ENCODE assay signal across 1 mouse cellular context in the genomic region with DNA sequence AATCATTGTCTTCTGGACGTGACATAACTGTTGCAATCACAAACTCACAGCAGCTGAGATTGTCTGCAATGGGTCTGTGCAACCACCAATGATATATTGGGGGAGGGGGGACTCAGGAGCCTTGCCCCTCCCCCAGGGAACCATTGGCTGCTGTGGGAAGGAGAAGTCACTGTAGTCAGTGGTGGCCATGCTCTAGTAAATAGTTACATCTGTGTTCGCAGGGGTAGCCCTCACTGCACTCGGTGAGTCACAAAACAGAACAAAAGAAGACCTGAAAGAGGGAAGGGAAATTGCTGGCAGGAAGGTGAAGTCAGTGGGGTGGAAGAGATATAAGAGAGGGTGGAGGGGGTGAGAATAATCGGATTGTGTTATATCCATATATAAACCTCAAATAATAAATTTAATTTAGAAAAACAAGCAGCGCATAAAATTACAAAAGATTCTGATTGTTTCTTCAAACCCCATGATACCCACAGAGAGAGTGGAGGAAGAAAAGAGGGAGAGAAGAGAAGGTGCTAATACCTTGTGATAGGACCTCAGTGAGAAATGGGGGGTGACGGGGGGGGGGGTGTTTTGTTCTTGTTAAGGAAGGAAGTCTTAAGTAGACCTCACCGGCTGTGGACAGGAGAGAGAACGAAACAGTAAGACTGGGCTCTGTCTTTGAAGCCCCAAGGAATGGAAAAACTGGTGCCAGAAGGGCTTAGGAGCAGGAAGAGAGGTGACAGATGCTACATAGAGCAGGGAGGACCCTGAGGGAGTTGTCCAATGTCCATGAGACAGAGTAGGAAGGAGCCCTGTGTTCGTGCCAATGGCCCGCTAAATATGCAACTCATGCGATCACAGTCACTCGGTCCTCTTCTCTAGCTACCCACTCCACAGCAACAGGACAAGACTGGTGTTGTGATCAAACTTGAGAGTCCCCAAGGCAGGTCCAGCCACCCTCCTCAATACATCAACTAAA.
TF ChIP-seq lines count a peak whose summit lies in the region.

No protein-coding gene starts in this region.

TF ChIP-seq in CH12.LX, 34 proteins besides CTCF, POLR2A, EP300 and RAD21 (continued from another document):
- no peak for TF ChIP-seq KAT2A (IDR thresholded peaks at IDR 0.05; ENCODE audit: insufficient replicate concordance, low read length)
- peak; percentile 31; the same call in 1 of the 2 replicates for TF ChIP-seq JUN (IDR thresholded peaks at IDR 0.05; ENCODE audit: insufficient read depth, low read depth, low read length)
- TF ChIP-seq NELFE (IDR thresholded peaks at IDR 0.05; ENCODE audit: low read depth, low read length), result no peak
- TF ChIP-seq SMC3 (IDR thresholded peaks at IDR 0.05; ENCODE audit: low read depth, low read length), result 0 out of 2 replicates have a peak, but pooled peaks have one; percentile 13
- peak; percentile 70; the same call in 1 of the 2 replicates for TF ChIP-seq IRF4 (IDR thresholded peaks at IDR 0.05; ENCODE audit: low read depth, low read length)
- no peak; the same call in none of the 2 replicates for TF ChIP-seq MXI1 (IDR thresholded peaks at IDR 0.05; ENCODE audit: low read depth, low read length)
- TF ChIP-seq CHD1 (IDR thresholded peaks at IDR 0.05; ENCODE audit: low read depth, low read length), result no peak
- peak; percentile 77 for TF ChIP-seq ETS1 (conservative IDR thresholded peaks at IDR 0.05; ENCODE audit: low read depth, low read length)
- TF ChIP-seq ZNF384 (IDR thresholded peaks at IDR 0.05; ENCODE audit: low read depth, low read length), result no peak
- TF ChIP-seq NRF1 (IDR thresholded peaks at IDR 0.05; ENCODE audit: low read depth, low read length), result no peak
- TF ChIP-seq MYC (IDR thresholded peaks at IDR 0.05; ENCODE audit: low read depth, low read length), result 0 out of 2 replicates have a peak, but pooled peaks have one; percentile 36
- no peak for TF ChIP-seq GABPA (IDR thresholded peaks at IDR 0.05; ENCODE audit: insufficient replicate concordance, low read depth, low read length)
- TF ChIP-seq TCF12 (IDR thresholded peaks at IDR 0.05; ENCODE audit: low read depth, low read length), result peak; percentile 46; the same call in 1 of the 2 replicates
- TF ChIP-seq POLR2AphosphoS2 (IDR thresholded peaks at IDR 0.05; ENCODE audit: low read depth, low read length), result no peak
- TF ChIP-seq ELF1 (IDR thresholded peaks at IDR 0.05; ENCODE audit: low read depth, low read length), result 0 out of 2 replicates have a peak, but pooled peaks have one; percentile 27
- TF ChIP-seq USF2 (conservative IDR thresholded peaks at IDR 0.05; ENCODE audit: low read depth, low read length), result no peak
- TF ChIP-seq MAZ (IDR thresholded peaks at IDR 0.05; ENCODE audit: low read depth, low read length), result no peak; the same call in 1 of the 2 replicates
- peak; percentile 33; the same call in 1 of the 2 replicates for TF ChIP-seq MEF2A (IDR thresholded peaks at IDR 0.05; ENCODE audit: borderline replicate concordance, low read depth, low read length)
- TF ChIP-seq ZMIZ1 (IDR thresholded peaks at IDR 0.05; ENCODE audit: low read depth, low read length), result peak; percentile 37; the same call in 1 of the 2 replicates
- TF ChIP-seq PAX5 (IDR thresholded peaks at IDR 0.05; ENCODE audit: low read length), result no peak
